Mouse (Mus musculus): ENCODE data around the gene Lmod2.

DNA sequence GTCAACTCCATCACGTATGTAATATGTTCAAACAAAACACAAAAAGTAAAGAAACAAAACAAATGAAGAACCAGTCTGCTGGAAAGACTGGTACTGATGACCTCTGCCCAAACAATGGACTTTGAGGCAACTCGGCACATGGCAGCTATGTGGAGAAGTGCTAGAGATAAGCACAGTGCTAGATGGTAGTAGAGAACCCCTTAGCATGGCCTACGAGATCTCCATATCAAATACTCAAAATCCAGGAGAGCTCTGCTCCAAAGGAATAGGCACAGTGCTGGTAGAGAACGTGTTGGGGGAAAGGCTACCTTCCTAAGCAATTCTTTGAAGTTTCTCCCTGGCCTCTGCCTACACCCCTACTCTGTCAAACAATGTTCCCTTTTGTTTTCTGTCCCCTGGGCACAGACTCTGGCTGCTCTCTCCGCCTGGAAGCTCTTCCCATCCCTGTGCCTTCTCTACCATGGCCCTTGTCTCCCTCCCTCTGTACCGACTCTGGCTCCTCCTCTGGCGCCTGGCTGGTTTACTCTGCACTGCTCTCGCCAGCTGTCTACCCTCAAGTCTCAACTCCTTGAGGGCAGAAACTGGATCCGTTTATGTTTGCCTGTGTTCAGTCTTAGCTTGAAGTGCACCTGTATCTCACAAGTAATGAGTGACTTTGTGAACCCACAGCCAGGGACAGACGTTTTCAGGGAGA is 5.9 kb upstream of the Lmod2 start:
- no peak for TF ChIP-seq POLR2A (IDR thresholded peaks at IDR 0.05; ENCODE audit: borderline replicate concordance, control insufficient read depth, low read depth, low read length)
- TF ChIP-seq CTCF (IDR thresholded peaks at IDR 0.05; ENCODE audit: control insufficient read depth, insufficient read depth, low read length), result no peak
